Mouse (Mus musculus) C2C12 (cell line): Measurements from ENCODE around the gene Flnb.

Source experiments
- CEBPB ChIP-seq: IDR thresholded peaks from one replicate; pipeline ENCODE4 v1.6.1; 2011; ENCODE audit warnings: low read depth, mild to moderate bottlenecking, control low read depth, moderate library complexity
- CTCF ChIP-seq: IDR thresholded peaks from one replicate; pipeline ENCODE4 v1.5.1; 2011; ENCODE audit not compliant: control insufficient read depth, insufficient read depth, insufficient read length
- MAX ChIP-seq: IDR thresholded peaks from one replicate; pipeline ENCODE4 v1.6.1; 2011; ENCODE audit warnings: mild to moderate bottlenecking, control low read depth
- USF1 ChIP-seq: IDR thresholded peaks from one replicate; pipeline ENCODE4 v1.6.1; 2011; ENCODE audit warnings: low read depth, mild to moderate bottlenecking, control low read depth, moderate library complexity

DNA sequence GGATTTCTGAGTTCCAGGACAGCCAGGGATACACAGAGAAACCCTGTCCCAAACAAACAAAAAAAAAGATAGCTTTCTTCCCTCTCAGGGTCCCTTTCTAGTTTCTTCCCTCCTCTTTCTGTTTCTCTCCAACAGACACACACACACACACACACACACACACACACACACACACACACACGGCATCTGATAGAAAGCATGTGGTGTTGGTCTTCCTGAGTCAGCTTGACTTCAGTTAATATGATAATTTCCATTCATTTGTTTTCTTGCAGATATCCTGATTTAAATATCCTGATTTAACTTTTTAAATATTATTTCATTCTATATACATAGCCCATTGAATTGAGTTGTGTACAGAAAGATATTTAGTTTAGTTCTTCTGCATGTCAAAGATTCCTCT, 110.6 kb downstream of the Flnb start:
- no peak for TF ChIP-seq CTCF
- no peak for TF ChIP-seq USF1
- no peak for TF ChIP-seq CEBPB
- TF ChIP-seq MAX, result no peak
